Mouse (Mus musculus): ENCODE results near the gene Rnf130.
"Not testable (repeated sequence)": the region's sequence is repeated elsewhere in the genome, so short reads cannot be mapped to it uniquely, and the experiment has no call there.

Gene Rnf130

DNA sequence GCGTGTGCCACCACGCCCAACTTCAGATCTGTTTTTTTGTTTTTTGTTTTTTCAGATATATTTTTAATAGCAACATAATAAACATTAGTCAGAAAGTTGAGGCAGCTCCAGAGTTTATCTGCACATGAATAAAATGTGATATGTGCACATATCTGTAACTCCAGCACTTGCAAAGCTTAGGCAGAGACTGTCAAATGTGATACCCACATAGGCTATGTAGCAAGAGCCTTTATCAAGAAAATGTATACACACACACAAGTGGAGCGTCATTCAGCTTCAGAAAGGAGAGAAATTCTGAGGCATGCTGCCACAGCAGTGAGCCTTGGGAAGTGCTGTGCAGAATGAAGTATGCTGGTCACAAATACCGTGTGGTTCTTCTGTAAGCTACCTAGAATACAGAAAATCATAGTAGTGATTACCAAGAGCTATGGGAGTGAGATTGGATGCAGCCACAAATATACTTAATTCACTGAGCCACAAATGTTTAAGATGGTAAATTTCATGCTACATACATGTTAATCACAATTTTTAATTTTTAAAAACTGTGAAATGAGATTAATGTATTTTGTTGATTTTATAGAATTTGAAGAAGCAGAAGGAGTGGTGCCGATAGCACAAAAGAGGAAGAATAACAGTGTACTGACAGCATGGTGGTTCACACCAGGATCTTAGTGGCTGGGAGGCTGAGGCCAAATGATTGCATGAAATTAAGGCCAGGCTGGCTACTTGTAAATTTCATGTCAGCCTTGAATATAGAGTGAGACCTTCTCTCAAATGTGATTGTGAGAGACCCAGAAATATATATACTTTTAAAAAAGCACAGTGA lies 56.4 kb downstream of the Rnf130 start:
- no peak for DNase-seq (ENCODE audit: low spot score in 2 of 2)

- DNase-seq (ENCODE audit: low spot score in 2 of 2) = no peak
These were observed 61.1 kb downstream of the Rnf130 start for GRCm38 (mm10) chr11:50086211-50086610.

GRCm38 (mm10) chr11:50089840-50090239 lies 64.7 kb downstream of the Rnf130 start:
- no peak for DNase-seq (ENCODE audit: low spot score in 2 of 2)

DNA sequence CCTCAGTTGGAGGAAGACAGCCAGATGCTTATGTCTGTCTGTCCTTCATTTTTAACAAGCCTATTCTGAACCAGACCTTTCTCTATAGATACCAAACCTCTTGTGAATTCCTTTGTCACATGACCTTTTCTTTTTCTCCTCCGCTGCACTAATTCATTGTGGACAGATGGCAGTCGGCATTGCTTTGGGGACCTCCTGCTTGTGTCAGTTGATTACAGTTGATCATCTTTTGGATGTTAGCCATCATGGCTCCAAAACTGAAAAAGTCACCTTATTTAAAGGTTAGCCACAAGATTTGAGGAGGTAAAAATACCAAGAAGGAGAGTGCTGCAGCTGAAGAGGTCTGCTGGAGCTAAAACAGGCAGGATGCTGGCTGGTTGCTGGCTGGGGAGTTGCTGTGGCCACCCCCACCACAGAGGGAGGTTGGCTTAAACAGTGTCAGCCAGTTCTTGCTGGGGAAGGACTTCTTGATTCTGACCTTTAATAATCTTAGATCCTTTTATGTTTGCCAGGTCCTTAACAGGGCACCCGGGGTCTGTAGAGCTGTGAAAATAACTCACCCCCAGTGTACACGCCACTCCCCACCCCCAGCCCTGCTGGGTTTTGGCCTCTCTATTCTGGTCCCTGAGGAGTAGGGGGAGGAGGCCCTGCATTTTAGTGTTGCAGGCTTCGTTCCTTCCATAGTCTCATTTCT lies 66.0 kb downstream of the Rnf130 start:
- no peak for DNase-seq (ENCODE audit: low spot score in 2 of 2)

- DNase-seq (ENCODE audit: low spot score in 2 of 2) = no peak
These were observed 66.5 kb downstream of the Rnf130 start for GRCm38 (mm10) chr11:50091681-50092080.

DNA sequence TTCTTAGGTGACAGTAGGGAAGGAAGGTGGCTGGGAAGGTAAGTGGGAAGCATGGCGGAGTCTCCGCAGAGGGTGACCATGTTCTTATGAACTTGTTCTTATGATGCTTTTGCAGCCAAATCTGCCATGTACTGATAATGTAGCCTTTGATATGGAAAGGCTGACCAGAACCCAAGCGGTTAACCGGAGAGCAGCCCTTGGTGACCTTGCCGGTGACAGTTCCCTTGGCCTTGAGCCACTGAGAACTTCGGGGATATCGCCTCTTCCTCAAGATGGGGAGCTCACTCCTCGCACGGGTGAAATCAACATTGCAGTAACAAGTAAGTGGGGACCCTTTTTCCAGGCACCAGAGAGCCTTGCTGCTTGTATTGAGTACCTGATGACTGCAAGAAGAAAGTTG lies 70.5 kb downstream of the Rnf130 start:
- DNase-seq (ENCODE audit: low spot score in 2 of 2) = no peak

DNA sequence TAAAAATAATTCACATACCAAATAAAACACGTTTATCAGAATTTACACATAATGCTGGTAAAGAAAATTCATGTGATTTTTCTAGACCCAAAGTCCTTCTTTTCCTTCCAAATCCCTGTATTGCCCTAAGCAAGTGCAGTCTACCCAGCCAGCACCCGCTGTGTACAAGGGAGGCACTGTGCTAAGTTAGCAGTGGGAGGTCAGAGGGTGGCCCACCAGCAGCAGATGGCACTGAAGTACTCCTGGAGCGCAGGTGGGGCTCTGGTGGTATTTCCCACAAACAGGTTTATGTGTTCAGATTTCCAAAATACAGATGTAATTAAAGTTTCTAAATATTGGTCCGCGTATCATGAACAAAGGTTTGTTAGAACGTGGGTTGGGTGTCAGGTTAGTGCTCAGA lies 71.9 kb downstream of the Rnf130 start:
- DNase-seq (ENCODE audit: low spot score in 2 of 2) = no peak

DNA sequence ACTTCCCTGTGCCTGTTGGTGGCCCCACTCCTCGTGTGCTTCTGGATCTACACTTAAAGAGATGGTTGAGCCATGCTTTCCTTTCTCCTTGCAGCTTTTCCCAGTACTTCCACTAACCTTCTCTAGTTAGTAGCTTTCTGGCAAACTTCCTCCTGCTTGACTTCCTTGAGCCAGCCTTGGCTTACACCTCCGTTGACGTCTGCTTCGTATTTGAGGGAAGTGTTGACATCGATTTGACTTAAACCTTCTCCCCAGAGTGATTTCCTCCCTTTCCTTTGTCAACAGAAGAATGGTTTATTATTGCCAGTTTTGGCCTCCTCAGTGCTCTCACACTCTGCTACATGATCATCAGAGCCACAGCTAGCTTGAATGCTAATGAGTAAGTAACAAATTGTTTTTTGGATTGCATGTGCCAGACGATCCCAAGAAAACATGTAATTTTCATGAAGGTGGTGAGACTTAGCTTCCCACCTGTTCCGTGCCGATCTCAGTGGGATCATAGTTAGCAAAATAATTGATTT lies 73.9 kb downstream of the Rnf130 start:
- no peak for DNase-seq (ENCODE audit: low spot score in 2 of 2)

DNA sequence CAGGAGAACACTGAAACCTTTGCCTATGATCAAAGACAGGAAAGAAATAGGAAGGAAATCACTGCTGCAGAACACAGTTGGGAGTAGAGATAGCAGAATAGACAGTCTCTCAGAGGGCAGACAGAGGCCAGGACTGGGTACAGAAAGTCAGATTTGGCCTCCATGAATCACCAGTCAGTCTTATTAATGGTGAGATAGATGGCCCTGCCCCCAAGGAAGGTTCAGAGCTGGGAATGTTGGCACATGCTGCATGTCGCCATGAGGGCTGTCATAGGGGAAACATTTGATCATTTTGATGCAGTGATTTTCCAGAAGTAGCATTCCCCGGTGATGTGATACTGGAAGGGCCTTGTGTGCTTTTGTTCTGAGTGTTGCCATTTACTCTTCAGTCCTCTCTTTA lies 74.5 kb downstream of the Rnf130 start:
- DNase-seq (ENCODE audit: low spot score in 2 of 2) = no peak

DNA sequence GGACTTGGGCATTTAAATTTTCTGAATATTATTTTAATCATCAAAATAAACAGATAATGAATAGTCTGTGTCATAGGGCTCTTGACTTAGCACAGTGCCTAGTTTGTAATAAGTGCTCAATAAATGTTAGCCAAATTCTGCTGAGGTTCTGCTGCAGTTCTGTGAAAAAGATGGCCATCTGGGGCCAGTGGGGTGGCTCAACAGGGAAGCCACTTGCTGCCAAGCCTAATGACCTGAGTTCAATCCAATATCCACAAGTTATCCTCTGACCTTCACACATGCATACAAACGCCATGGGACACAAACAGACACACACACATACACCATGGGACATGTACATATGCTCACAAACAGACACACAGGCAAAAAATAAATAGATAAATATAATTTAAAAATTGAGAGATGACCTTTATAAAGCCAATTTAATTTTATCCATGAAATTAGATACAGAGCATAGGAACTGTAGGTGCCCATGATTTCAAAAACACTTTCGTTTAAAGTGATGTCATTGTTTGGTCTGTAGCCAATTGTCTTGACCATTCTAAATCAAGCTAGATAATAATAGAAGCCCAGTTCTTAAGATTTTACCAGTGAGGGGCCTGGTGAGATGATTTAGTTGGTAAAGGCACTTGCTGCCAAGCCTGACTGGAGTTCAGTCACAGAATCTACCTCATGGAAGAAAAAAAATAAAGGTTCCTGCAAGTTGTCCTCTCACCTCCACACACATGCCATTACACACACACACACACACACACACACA lies 75.6 kb downstream of the Rnf130 start:
- no peak for DNase-seq (ENCODE audit: low spot score in 2 of 2)

DNA sequence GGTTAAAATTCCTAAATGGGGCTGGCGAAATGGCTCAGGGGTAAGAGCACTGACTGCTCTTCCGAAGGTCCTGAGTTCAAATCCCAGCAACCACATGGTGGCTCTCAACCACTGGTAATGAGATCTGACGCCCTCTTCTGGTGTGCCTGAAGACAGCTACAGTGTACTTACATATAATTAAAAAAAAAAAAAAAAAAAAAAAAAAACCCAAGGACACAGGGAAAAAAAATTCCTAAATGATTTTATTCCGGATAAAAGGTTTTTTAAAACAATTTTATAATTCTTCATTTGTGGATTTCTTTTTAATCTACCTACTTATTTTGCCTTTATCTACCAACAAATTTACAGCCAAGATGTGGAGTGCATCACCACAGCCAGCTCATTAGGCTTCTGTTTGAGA lies 76.8 kb downstream of the Rnf130 start:
- DNase-seq (ENCODE audit: low spot score in 2 of 2) = not testable (repeated sequence)

GRCm38 (mm10) chr11:50104016-50104415 lies 78.9 kb downstream of the Rnf130 start:
- DNase-seq (ENCODE audit: low spot score in 2 of 2) = no peak

DNA sequence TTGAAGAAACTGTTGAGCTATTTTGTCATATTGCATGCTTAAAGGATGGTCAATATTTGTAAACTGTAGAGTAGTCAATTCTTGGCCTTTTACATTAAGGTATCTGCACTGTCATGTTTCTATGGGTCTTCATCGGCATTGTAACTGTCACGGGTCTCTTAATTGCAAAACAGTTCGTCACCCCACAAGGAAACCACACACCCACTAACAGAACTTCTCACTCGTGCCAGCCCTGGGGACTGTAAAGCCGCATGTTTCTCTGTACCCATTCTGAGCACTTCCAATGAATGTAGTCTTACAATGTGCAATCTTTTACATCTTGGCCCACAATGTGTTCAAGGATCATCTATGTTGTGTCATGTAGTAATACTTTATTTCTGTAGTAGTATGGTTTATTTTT lies 80.1 kb downstream of the Rnf130 start:
- no peak for DNase-seq (ENCODE audit: low spot score in 2 of 2)

DNA sequence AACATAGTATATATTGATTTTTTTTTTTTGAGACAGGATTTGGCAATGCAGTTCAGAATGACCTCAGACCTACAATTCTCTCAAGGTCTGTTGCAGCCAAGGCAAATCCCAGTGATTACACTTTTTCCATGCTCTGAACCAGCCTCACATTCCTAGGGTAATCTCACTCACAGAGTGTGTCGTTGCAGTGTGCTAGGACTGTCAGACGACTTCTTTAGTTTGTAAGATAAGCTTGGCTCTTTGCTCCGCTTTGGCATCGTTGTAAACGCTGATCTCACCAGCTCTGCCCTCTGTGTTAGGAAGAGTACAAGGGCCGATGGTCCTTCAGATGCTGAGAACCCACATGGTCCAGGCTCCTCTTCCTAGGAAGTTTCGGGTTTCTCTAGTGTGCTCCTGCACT lies 80.9 kb downstream of the Rnf130 start:
- no peak for DNase-seq (ENCODE audit: low spot score in 2 of 2)

GRCm38 (mm10) chr11:50108823-50109244 lies 83.7 kb downstream of the Rnf130 start:
- DNase-seq (ENCODE audit: low spot score in 2 of 2) = no peak

DNA sequence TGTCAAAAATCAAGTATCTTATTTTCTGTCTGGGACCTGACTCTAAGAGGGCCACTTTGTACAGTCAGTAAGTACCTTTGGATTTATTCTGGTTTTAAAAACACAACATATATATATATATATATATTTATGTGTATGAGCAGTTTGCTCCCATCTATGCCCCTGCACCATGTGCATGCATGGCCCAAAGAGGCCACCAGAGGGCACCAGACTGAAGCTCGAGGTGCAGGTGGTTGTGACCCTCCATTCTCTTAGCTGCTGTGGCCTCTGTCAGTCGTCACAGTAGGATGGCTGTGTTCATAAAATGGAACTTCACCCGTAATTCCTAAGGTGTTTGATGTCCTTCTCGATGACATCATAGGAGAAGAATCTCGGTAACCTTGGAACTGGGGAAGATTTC lies 89.2 kb downstream of the Rnf130 start:
- DNase-seq (ENCODE audit: low spot score in 2 of 2) = peak; percentile 38 to 43

GRCm38 (mm10) chr11:50122631-50123081 lies 97.5 kb downstream of the Rnf130 start:
- DNase-seq (ENCODE audit: low spot score in 2 of 2) = no peak

DNA sequence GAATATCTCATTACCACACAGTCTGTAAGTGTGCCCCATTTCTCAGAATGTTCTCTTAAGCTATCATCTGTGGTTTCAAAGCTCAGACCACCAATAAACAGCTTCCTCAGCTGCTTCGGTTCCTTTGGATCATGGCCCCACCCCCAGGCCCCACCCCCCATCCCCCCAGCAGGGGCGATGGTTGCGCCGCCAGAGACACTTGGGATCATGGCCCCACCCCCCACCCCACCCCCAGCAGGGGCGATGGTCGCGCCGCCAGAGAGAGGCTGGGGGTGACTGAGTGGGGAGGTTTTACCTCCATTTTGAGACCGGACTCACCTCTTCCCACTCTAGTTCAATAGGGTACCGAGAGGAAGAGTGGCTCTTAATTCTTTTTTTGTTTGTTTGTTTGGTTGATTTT lies 102.6 kb downstream of the Rnf130 start:
- no peak for DNase-seq (ENCODE audit: low spot score in 2 of 2)

- peak; percentile 81 to 83 for DNase-seq (ENCODE audit: low spot score in 2 of 2)
These were observed 105.9 kb downstream of the Rnf130 start, which contains the start of gene Tbc1d9b for GRCm38 (mm10) chr11:50130811-50131766. Tbc1d9b (plus strand) TSS chr11:50131396.

GRCm38 (mm10) chr11:50131801-50132201 lies 106.7 kb downstream of the Rnf130 start:
- no peak for DNase-seq (ENCODE audit: low spot score in 2 of 2)

DNA sequence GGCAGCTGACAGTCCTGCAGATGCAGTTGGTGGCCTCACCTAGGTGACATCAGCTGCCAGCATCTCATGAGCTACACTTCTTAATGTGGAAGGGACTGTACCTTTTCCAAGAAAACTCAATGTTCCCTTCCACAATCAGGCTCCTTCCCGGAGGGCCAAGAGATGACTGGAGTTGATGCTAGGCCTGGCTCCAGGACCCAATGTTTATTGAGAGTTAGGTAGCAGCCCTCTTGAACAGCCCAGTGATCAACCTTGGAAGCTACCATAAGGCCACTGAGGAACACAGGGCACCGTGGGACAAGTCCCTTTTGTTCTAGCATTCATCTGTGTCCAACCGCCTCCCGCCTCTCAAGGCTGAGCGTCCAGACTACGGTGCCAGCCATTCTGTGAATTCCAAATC lies 107.1 kb downstream of the Rnf130 start:
- no peak for DNase-seq (ENCODE audit: low spot score in 2 of 2)
